Mouse (Mus musculus) midbrain, embryonic 12.5 days (tissue): ENCODE measurements around the gene Sptbn2. TPM values are rescaled to one million over a fixed set of nuclear protein-coding genes. Genes with fewer than 3 reads are reported as not detected.
A peak's percentile ranks its signal among the peaks of the same experiment; 100 is the strongest.

Source experiments
- ATAC-seq: fragments of 200-750 bp; cut with Nextera tagmentation; 2 replicates; pipeline ENCODE4 v1.8.0; 2017; ENCODE audit warnings: low read depth, moderate TSS enrichment, moderate library complexity; ENCODE audit not compliant: low FRiP score
- H3K27ac ChIP-seq: fragments of 300-500 bp; sonication (generic); replicated peaks from 2 replicates; pipeline ENCODE4 v1.5.1; 2016; ENCODE audit warnings: mild to moderate bottlenecking
- H3K27me3 ChIP-seq: fragments of 300-500 bp; sonication (generic); 2 replicates; pipeline ENCODE4 v1.6.1; 2016; ENCODE audit warnings: mild to moderate bottlenecking
- H3K36me3 ChIP-seq: fragments of 300-500 bp; sonication (generic); 2 replicates; pipeline ENCODE4 v1.6.1; 2016
- H3K4me1 ChIP-seq: fragments of 300-500 bp; sonication (generic); 2 replicates; pipeline ENCODE4 v1.6.1; 2016
- H3K4me2 ChIP-seq: fragments of 300-500 bp; sonication (generic); replicated peaks from 2 replicates; pipeline ENCODE4 v1.6.1; 2016; ENCODE audit warnings: mild to moderate bottlenecking, moderate library complexity
- H3K4me3 ChIP-seq: fragments of 300-500 bp; sonication (generic); 2 replicates; pipeline ENCODE4 v1.5.1; 2016; ENCODE audit warnings: mild to moderate bottlenecking
- H3K9ac ChIP-seq: fragments of 300-500 bp; sonication (generic); replicated peaks from 2 replicates; pipeline ENCODE4 v1.6.1; 2016; ENCODE audit warnings: mild to moderate bottlenecking, moderate library complexity
- H3K9me3 ChIP-seq: fragments of 300-500 bp; sonication (generic); 2 replicates; pipeline ENCODE4 v1.6.1; 2016; ENCODE audit warnings: mild to moderate bottlenecking
- WGBS: fragments of 180-500 bp; shearing (Covaris S2); methylation state at CpG from one replicate; pipeline ENCODE4 v1.1.7; 2016; 5-methylcytosine and 5-hydroxymethylcytosine counted together
- polyA plus RNA-seq: library from polyadenylated mRNA; unstranded; fragments of >200 nt; fragmentation: Nextera tagmentation; extraction: Ambion mirVana; gene quantifications from 2 replicates; pipeline ENCODE4 v1.2.1, GENCODE M21; 2016

The Sptbn2 gene
- 32.1 and 32.9 TPM in 2 replicates for polyA plus RNA-seq

DNA sequence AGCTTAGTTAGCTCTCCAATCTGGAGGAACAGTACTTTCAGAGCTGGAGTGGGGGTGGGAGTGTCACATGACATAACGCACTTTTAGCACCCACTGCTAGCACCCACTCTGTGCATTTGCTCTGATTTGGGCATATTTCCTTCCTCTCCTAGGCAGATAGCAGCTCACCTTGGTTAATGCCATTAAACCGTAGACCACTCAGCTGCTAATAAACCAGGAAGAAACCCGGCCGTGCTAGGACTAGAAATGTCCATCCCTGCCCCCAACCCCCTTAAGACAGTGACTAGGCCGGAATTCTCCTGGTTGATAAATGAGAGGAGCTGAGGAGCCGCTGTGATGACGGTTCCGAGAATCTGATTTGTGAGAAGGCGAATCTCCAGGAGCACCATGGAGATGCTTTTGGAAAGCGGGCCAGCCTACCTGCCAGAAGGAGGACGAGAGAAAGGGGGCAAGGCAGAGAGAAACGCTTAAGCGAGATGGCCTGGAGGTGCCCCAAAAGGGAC lies at the start of gene Sptbn2:
TSS of gene Sptbn2 (plus strand) at position 70 of the 503 bp plus-strand sequence.
- 11% methylated on average over 13 of the region's 13 CpGs for WGBS
- Histone ChIP-seq H3K27ac (peak within 1 kb of the TSS; percentile 93), H3K4me3 (peak within 1 kb of the TSS; percentile 71), H3K27me3 (peaks cover 33% of the 10 kb centered on the region), H3K4me1 (peaks cover 33% of the 10 kb centered on the region), H3K9me3 (no peaks in the 10 kb centered on the region), H3K4me2 (peak within 1 kb of the TSS; percentile 74), H3K9ac (peak within 1 kb of the TSS; percentile 86), H3K36me3 (no peaks in the 10 kb centered on the region)
- no peak for ATAC-seq

DNA sequence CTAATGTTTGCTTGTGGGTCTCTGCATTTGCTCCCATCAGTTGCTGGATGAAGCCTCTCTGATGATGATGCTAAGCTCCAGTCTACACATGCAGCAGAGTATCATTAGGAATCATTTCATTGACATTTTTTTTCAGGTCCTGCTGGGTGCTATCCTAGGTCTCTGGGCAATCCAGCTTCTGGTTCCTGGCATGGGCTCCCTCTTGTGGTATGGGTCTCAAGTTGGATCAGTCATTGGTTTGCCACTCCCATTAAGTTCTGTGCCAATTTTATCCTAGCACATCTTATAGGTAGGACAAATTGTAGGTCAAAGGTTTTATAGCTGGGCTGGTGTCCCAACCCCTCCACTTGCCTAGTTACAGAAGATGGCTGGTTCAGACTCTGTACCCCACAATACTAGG lies 44.2 kb upstream of the Sptbn2 start:
- no peak overlapping the region for H3K27ac ChIP-seq
- H3K4me2 ChIP-seq: no peak overlapping the region
- H3K36me3 ChIP-seq: no peaks in the 10 kb centered on the region
- H3K9me3 ChIP-seq: no peaks in the 10 kb centered on the region
- no peaks in the 10 kb centered on the region for H3K4me1 ChIP-seq
- H3K4me3 ChIP-seq: no peak overlapping the region
- no peaks in the 10 kb centered on the region for H3K27me3 ChIP-seq
- ATAC-seq: no peak
- no peak overlapping the region for H3K9ac ChIP-seq

GRCm38 (mm10) chr19:4670776-4671175 lies 40.2 kb upstream of the Sptbn2 start:
- H3K27me3 ChIP-seq: no peaks in the 10 kb centered on the region
- H3K9ac ChIP-seq: no peak overlapping the region
- no peak overlapping the region for H3K27ac ChIP-seq
- 87% methylated on average over 4 of the region's 4 CpGs for WGBS
- no peak overlapping the region for H3K4me3 ChIP-seq
- H3K4me2 ChIP-seq: no peak overlapping the region
- H3K4me1 ChIP-seq: no peaks in the 10 kb centered on the region
- H3K36me3 ChIP-seq: no peaks in the 10 kb centered on the region
- no peaks in the 10 kb centered on the region for H3K9me3 ChIP-seq
- ATAC-seq: no peak

GRCm38 (mm10) chr19:4672401-4672800 lies 38.6 kb upstream of the Sptbn2 start:
- no peaks in the 10 kb centered on the region for H3K36me3 ChIP-seq
- H3K4me1 ChIP-seq: no peaks in the 10 kb centered on the region
- no peak overlapping the region for H3K27ac ChIP-seq
- no peak overlapping the region for H3K4me3 ChIP-seq
- H3K9me3 ChIP-seq: no peaks in the 10 kb centered on the region
- no peak overlapping the region for H3K4me2 ChIP-seq
- ATAC-seq: no peak
- WGBS: 44% methylated on average over 6 of the region's 6 CpGs
- no peaks in the 10 kb centered on the region for H3K27me3 ChIP-seq
- H3K9ac ChIP-seq: no peak overlapping the region

DNA sequence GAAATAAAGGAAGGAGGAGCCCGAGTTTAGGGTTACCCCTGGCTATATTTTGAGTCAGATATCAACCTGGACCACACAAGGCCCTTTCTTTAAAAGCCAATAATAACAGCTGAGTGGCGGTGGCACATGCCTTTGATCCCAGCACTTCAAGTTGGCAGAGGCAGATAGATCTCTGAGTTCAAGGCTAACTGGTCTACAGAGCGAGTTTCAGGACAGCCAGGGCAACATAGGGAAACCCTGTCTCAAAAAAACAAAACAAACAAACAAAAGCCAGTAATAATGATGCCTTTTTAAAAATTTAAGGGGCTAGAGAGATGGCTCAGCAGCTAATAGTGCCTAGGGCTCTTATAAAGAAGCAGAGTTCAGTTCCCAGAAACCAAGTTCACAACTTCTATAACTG lies 16.6 kb upstream of the Sptbn2 start:
- H3K27ac ChIP-seq: no peak overlapping the region
- WGBS: 76% methylated on average over 3 of the region's 3 CpGs
- no peak overlapping the region for H3K4me2 ChIP-seq
- H3K4me1 ChIP-seq: peaks cover 6% of the 10 kb centered on the region; the same call in 1 of the 2 replicates
- ATAC-seq: no peak
- H3K9ac ChIP-seq: no peak overlapping the region
- no peak overlapping the region for H3K4me3 ChIP-seq
- no peaks in the 10 kb centered on the region for H3K9me3 ChIP-seq
- no peaks in the 10 kb centered on the region for H3K36me3 ChIP-seq
- H3K27me3 ChIP-seq: peaks cover 30% of the 10 kb centered on the region

DNA sequence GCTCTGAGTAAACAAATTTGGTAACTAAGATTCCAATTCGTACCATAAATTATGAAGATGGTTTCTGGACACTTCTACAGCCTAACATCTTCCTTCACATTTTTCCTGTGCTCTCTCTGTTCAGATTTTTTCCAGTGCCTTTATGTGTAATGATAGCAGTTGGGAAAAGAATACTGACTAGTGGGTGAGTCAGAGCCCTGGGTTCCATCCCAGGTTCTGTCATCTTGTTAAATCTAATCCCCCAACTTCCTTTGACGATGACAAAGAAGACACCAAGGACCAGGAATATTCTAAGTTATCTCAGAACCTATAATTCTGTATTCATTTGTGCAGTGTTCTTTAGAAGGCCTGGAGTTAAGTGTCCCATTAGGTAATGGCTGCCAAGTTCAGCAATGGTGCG lies 13.8 kb upstream of the Sptbn2 start:
- Histone ChIP-seq H3K27me3 (peaks cover 54% of the 10 kb centered on the region), H3K27ac (no peak overlapping the region), H3K4me3 (no peak overlapping the region), H3K9ac (no peak overlapping the region), H3K4me1 (peaks cover 6% of the 10 kb centered on the region; the same call in 1 of the 2 replicates), H3K9me3 (no peaks in the 10 kb centered on the region), H3K4me2 (no peak overlapping the region), H3K36me3 (no peaks in the 10 kb centered on the region)
- WGBS: 81% methylated on average over 3 of the region's 3 CpGs
- no peak for ATAC-seq

- no peaks in the 10 kb centered on the region for H3K9me3 ChIP-seq
- peaks cover 54% of the 10 kb centered on the region for H3K27me3 ChIP-seq
These were observed 13.2 kb upstream of the Sptbn2 start for GRCm38 (mm10) chr19:4697721-4698120.

GRCm38 (mm10) chr19:4698205-4698677 lies 12.7 kb upstream of the Sptbn2 start, which contains the start of gene Gm960:
Gene Gm960, minus strand, starts transcription at chr19:4698668.
- H3K4me2 ChIP-seq: peak within 1 kb of the TSS; percentile 75
- H3K36me3 ChIP-seq: no peaks in the 10 kb centered on the region
- ATAC-seq: peak; percentile 78
- peaks cover 54% of the 10 kb centered on the region for H3K27me3 ChIP-seq
- no peaks in the 10 kb centered on the region for H3K9me3 ChIP-seq
- H3K27ac ChIP-seq: peak within 1 kb of the TSS; percentile 60
- H3K4me1 ChIP-seq: peaks cover 6% of the 10 kb centered on the region; the same call in 1 of the 2 replicates
- H3K9ac ChIP-seq: peak within 1 kb of the TSS; percentile 70
- H3K4me3 ChIP-seq: peak within 1 kb of the TSS; percentile 59
- WGBS: under 1% methylated on average over 40 of the region's 40 CpGs

More at GRCm38 (mm10) chr19:4697721-4698120, 13.2 kb upstream of the Sptbn2 start:
- peak overlapping the region; percentile 75 for H3K4me2 ChIP-seq
- H3K36me3 ChIP-seq: no peaks in the 10 kb centered on the region
- H3K27ac ChIP-seq: no peak overlapping the region; the same call in 1 of the 2 replicates
- peak; percentile 23; the same call in 1 of the 2 replicates for ATAC-seq
- 76% methylated on average over 9 of the region's 9 CpGs for WGBS
- peak overlapping the region; percentile 59 for H3K4me3 ChIP-seq
- peaks cover 6% of the 10 kb centered on the region; the same call in 1 of the 2 replicates for H3K4me1 ChIP-seq
- H3K9ac ChIP-seq: peak overlapping the region; percentile 70

DNA sequence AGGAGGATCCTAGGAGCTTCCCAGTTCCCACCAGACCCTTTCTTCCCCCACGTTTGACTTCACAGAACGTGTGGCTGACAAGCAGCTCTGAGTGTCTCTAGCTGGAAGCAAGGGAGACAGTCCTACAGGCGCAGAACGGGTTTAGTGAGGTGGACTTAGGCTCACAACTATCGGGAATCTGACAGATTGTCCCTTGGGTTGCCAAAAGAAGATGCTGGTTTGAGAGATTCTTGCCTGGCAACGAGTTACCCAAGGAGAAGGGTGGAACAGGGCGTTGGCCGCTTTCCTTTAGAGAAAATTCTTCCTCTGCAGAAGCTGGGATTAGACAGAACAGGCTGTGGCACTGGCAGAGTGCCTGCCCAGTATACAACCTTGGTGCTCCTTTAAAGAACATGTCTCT lies 12.1 kb upstream of the Sptbn2 start:
- WGBS: 40% methylated on average over 8 of the region's 8 CpGs
- no peak for ATAC-seq
- Histone ChIP-seq H3K27ac (0 out of 2 replicates have a peak overlapping the region, but pooled peaks have one; percentile 60), H3K4me2 (peak overlapping the region; percentile 75), H3K9me3 (no peaks in the 10 kb centered on the region), H3K9ac (peak overlapping the region; percentile 31; the same call in 1 of the 2 replicates), H3K27me3 (peaks cover 55% of the 10 kb centered on the region), H3K4me1 (peaks cover 6% of the 10 kb centered on the region; the same call in 1 of the 2 replicates), H3K36me3 (no peaks in the 10 kb centered on the region), H3K4me3 (peak overlapping the region; percentile 59; the same call in 1 of the 2 replicates)

DNA sequence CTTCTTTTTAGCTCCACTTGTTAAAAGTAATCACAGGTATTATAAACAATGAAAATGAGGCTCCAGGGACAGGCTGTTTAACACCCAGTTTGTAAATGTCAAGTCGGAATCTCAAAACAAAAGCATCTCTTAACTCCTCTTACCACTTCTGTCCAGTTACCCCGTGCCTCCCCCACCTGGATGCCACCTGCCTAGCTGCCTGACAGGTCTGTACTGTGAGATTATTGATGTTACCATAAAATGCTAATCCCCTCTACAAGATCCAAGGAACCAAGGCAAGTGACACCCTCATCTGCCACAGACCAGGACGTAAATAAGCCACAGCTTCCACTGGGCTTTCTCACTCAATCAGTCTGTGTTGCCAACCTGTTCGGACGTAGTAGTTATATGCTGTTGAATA lies 11.1 kb upstream of the Sptbn2 start:
- Histone ChIP-seq H3K9me3 (no peaks in the 10 kb centered on the region), H3K4me1 (peaks cover 6% of the 10 kb centered on the region; the same call in 1 of the 2 replicates), H3K4me2 (no peak overlapping the region), H3K27ac (no peak overlapping the region), H3K9ac (no peak overlapping the region), H3K27me3 (peaks cover 59% of the 10 kb centered on the region), H3K4me3 (no peak overlapping the region), H3K36me3 (no peaks in the 10 kb centered on the region)
- no peak for ATAC-seq
- 83% methylated on average over 5 of the region's 5 CpGs for WGBS

GRCm38 (mm10) chr19:4700656-4701055 lies 10.3 kb upstream of the Sptbn2 start:
- WGBS: 77% methylated on average over 8 of the region's 8 CpGs
- Histone ChIP-seq H3K4me3 (no peak overlapping the region), H3K9me3 (no peaks in the 10 kb centered on the region), H3K4me2 (no peak overlapping the region), H3K27ac (no peak overlapping the region), H3K27me3 (peaks cover 61% of the 10 kb centered on the region), H3K4me1 (peaks cover 6% of the 10 kb centered on the region; the same call in 1 of the 2 replicates), H3K9ac (no peak overlapping the region), H3K36me3 (no peaks in the 10 kb centered on the region)
- no peak for ATAC-seq

GRCm38 (mm10) chr19:4701221-4701620 lies 9.7 kb upstream of the Sptbn2 start:
- WGBS: 70% methylated on average over 7 of the region's 7 CpGs
- peaks cover 61% of the 10 kb centered on the region for H3K27me3 ChIP-seq

More at GRCm38 (mm10) chr19:4701221-4701620, 9.7 kb upstream of the Sptbn2 start:
- no peak overlapping the region for H3K4me3 ChIP-seq
- no peak overlapping the region for H3K9ac ChIP-seq
- no peaks in the 10 kb centered on the region for H3K9me3 ChIP-seq
- H3K27ac ChIP-seq: no peak overlapping the region
- ATAC-seq: no peak
- no peak overlapping the region for H3K4me2 ChIP-seq
- H3K4me1 ChIP-seq: peaks cover 6% of the 10 kb centered on the region; the same call in 1 of the 2 replicates
- H3K36me3 ChIP-seq: no peaks in the 10 kb centered on the region
